Mouse (Mus musculus) lung, postnatal 36 days (tissue): ENCODE results near the gene Olfr1290.

Source experiments
- DNase-seq: peaks from one replicate; pipeline ENCODE4 v3.0.0; 2022; ENCODE audit warnings: mixed read lengths

Olfr1290 gene

DNA sequence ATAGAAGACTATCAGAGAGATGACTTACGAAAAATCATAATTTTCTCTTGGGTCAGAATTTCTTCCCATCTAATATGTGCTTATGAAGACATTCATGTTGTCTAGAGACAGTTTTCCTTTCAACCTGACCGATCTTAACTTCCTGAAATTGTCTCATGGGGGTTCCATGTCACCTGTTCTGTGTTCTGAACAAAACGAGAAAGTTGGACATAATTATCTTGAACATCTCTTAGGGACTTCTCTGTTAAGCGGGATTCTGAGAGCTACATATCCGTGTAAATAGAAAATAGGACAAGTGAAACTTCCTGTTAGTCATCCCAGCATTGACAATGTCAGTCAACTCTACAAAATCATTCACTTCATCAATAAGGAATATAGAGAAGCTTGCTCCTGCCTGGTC lies at the start of gene Olfr1290:
Olfr1290 (minus strand) TSS at position 101 of the 400 bp plus-strand sequence.
- no peak for DNase-seq

DNA sequence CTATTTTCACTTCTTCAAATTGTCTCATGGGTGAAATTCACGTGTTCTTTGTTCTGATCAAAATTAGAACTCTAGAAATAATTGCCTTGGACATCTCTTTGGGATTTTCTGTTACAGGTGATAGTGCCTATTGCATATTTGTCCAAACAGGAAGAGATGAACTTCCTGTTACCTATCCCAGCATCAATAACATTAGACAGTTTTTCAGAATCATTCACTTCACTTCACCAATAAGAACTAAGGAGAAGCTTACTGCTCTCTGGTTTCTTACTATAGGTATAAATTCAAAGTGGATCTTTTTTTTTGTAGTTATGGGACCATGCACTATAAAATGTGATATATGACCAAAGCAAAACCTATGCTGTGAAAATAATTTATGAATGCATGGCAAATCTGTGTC lies 46.6 kb upstream of the Olfr1290 start, which contains the start of gene Olfr1294:
Olfr1294 (minus strand) TSS at position 101 of the 400 bp plus-strand sequence.
- DNase-seq: no peak

DNA sequence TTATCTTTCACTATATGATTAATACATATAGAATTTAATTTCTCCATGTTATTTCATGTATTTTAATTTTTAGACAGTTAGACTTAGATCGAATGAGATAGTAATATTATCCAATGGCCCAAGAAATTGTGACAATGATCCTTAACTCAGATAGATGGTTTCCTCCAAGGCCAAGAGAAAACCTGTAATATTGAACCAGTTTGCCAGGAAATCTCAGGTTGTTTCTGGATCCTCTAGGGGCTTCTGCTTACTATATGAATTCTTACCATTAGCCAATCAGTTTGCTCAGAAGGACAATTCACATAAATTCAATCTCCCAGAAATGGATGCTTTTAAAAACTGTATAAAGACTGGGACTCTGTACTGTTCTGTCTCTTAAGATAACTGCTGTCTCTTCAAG lies 31.3 kb upstream of the Olfr1290 start, which contains the start of gene Olfr1293-ps:
Olfr1293-ps (plus strand) TSS at position 301 of the 400 bp plus-strand sequence.
- DNase-seq: no peak

DNA sequence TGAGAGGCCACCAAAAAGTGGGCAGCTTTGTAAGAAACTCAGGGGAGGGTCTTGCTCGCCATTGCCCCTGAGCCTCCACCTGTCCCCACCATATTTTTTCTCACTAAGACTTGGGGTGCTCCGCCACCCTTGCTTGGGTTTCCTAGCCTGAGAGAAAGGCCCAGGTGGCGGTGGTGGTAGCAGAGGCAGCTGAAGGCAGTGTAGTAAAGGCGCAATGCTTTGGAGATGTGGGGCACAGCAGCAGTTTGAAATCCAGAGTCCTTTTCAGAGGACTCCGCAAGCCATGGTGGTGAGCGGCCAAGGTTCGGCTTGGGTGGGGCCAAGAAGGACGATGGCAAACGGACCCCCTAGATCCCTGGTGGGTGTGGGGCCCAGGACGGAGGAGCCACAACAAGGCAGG lies 23.8 kb upstream of the Olfr1290 start:
- no peak for DNase-seq

DNA sequence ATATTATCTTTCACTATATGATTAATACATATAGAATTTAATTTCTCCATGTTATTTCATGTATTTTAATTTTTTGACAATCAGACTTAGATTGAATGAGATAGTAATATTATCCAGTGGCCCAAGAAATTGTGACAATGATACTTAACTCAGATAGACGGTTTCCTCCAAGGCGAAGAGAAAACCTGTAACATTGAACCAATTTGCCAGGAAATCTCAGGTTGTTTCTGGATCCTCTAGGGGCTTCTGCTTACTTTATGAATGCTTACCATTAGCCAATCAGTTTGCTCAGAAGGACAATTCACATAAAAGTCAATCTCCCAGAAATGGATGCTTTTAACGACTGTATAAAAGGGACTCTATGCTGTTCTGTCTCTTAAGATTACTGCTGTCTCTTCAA lies 3.3 kb upstream of the Olfr1290 start, which contains the start of gene Olfr1291-ps1:
Olfr1291-ps1 (plus strand) TSS at position 301 of the 400 bp plus-strand sequence.
- DNase-seq: no peak

DNA sequence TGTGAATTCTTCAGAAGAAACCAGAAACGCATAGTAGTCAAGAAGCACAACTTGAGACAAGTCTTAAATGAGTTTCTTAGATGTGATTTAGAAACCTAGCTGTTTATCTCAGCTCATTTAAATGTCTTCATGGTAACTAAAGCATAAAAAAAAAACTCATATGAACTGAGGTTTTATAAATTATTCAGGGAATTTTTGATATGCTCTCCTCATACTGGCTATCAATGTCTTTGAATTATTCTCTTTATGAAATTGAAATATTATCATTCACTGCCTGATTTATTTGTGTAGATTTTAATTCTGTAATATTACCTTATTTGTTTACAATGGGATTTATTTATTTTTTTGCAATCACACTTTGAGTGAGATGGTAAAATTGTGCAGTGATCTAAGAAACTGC lies 13.1 kb downstream of the Olfr1290 start, which contains the start of gene Olfr1289:
Olfr1289 (plus strand) TSS at position 301 of the 400 bp plus-strand sequence.
- no peak for DNase-seq

DNA sequence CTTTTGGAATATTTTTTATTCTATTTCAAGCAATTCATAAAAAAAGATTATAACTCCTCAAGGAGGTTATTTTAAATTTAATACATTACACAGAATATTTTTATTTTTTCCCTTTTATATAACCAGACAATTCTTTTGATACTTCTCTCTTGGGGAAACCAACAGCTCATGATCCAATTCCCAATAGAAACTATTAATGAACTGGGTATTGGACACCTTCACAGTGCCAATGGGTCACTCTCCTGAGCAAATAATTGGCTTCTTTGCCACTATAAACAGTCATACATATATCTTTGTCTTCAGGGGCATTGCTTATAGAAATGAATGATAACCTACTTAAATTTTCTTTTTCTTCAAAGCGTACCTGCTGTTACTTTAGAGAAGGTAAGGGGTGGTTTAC lies 19.8 kb downstream of the Olfr1290 start, which contains the start of gene Olfr1288:
Olfr1288 (plus strand) TSS at position 301 of the 400 bp plus-strand sequence.
- no peak for DNase-seq

DNA sequence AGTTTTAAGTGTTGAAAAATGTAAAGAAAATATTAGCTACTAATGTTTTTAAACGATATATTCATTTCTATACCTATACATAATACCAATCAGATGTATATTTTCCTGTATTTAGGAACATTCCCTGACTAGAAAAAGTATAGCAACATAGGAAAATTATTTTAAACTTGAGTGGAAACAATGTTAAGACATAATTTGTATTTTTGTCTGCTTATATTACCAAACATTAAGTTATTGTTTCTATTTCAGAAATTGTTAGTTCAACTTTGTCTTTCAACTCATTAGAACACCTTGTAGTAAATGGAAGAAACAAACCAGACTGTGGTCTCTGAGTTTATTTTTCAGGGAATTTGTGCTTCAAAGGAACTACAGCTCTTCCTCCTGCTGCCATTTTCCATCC lies 44.8 kb downstream of the Olfr1290 start, which contains the start of gene Olfr1287:
Olfr1287 (plus strand) TSS at position 301 of the 400 bp plus-strand sequence.
- DNase-seq: no peak
